Mouse (Mus musculus): ENCODE measurements around the gene Uap1. TPM values are rescaled to one million over a fixed set of nuclear protein-coding genes. Genes with fewer than 3 reads are reported as not detected.

Uap1 gene
- 10 to 100 TPM; 43.4 to 49.7 TPM for total RNA-seq (2021)
- long read RNA-seq, experiment 1, transcript Uap1-201 (11 exons, 2,283 nt), result minor isoform, 25 of 101 reads
- long read RNA-seq, experiment 1, transcript Uap1-203 (11 exons, 2,287 nt), result major isoform, 63 of 101 reads
- long read RNA-seq, experiment 1, partial matches to known transcripts, result 5 of 101 reads
- long read RNA-seq, experiment 1, other reads (novel, unspliced or antisense), result 7 of 101 reads
- long read RNA-seq, experiment 2, transcript Uap1-203 (11 exons, 2,287 nt), result major isoform, 52 of 83 reads
- long read RNA-seq, experiment 2, transcript Uap1-201 (11 exons, 2,283 nt), result minor isoform, 20 of 83 reads
- long read RNA-seq, experiment 2, partial matches to known transcripts, result 5 of 83 reads
- long read RNA-seq, experiment 2, other reads (novel, unspliced or antisense), result 4 of 83 reads

GRCm38 (mm10) chr1:170174814-170175332 is at the start of gene Uap1:
Gene Uap1 (minus strand): TSS chr1:170174957.
- peak; percentile 99 for DNase-seq (ENCODE audit: low spot score)

- DNase-seq (ENCODE audit: low spot score), result no peak
These were observed 48.5 kb upstream of the Uap1 start for GRCm38 (mm10) chr1:170223276-170223675.

- DNase-seq (ENCODE audit: low spot score), result no peak
These were observed 45.6 kb upstream of the Uap1 start for GRCm38 (mm10) chr1:170220351-170220750.

- no peak for DNase-seq (ENCODE audit: low spot score)
These were observed 43.5 kb upstream of the Uap1 start for GRCm38 (mm10) chr1:170218091-170218884.

GRCm38 (mm10) chr1:170215590-170215989 is 40.8 kb upstream of the Uap1 start:
- no peak for DNase-seq (ENCODE audit: low spot score)

GRCm38 (mm10) chr1:170214757-170215522 is 40.2 kb upstream of the Uap1 start, which contains the start of gene Uhmk1:
Gene Uhmk1 (minus strand): TSS chr1:170215397.
- peak; percentile 92 for DNase-seq (ENCODE audit: low spot score)

GRCm38 (mm10) chr1:170214383-170214756 is 39.6 kb upstream of the Uap1 start:
- no peak for DNase-seq (ENCODE audit: low spot score)

- no peak for DNase-seq (ENCODE audit: low spot score)
These were observed 38.6 kb upstream of the Uap1 start for GRCm38 (mm10) chr1:170213181-170213879.

- DNase-seq (ENCODE audit: low spot score), result no peak
These were observed 31.6 kb upstream of the Uap1 start for GRCm38 (mm10) chr1:170206395-170206794.

- DNase-seq (ENCODE audit: low spot score), result peak; percentile 27
These were observed 25.6 kb upstream of the Uap1 start for GRCm38 (mm10) chr1:170200379-170200778.

- no peak for DNase-seq (ENCODE audit: low spot score)
These were observed 21.5 kb upstream of the Uap1 start for GRCm38 (mm10) chr1:170196211-170196610.

- DNase-seq (ENCODE audit: low spot score), result no peak
These were observed 17.2 kb upstream of the Uap1 start for GRCm38 (mm10) chr1:170191925-170192324.

- DNase-seq (ENCODE audit: low spot score), result no peak
These were observed 15.5 kb upstream of the Uap1 start for GRCm38 (mm10) chr1:170190225-170190624.

GRCm38 (mm10) chr1:170188601-170189000 is 13.8 kb upstream of the Uap1 start:
- DNase-seq (ENCODE audit: low spot score), result peak; percentile 88

- no peak for DNase-seq (ENCODE audit: low spot score)
These were observed 11.8 kb upstream of the Uap1 start for GRCm38 (mm10) chr1:170186531-170186930.

- DNase-seq (ENCODE audit: low spot score), result no peak
These were observed 10.4 kb upstream of the Uap1 start for GRCm38 (mm10) chr1:170185137-170185536.

GRCm38 (mm10) chr1:170182706-170183105 is 7.9 kb upstream of the Uap1 start:
- DNase-seq (ENCODE audit: low spot score), result peak; percentile 81

- no peak for DNase-seq (ENCODE audit: low spot score)
These were observed 2.0 kb upstream of the Uap1 start for GRCm38 (mm10) chr1:170176661-170177239.

- no peak for DNase-seq (ENCODE audit: low spot score)
These were observed 1.1 kb upstream of the Uap1 start for GRCm38 (mm10) chr1:170175848-170176247.

GRCm38 (mm10) chr1:170173991-170174813 is 555 bp downstream of the Uap1 start:
- peak; percentile 47 for DNase-seq (ENCODE audit: low spot score)
